Mouse (Mus musculus): ENCODE results near the gene Hagh.

- no peak for TF ChIP-seq POLR2A (IDR thresholded peaks at IDR 0.05; ENCODE audit: control insufficient read depth, extremely low read depth, insufficient read depth, low read length, poor library complexity)
- no peak for TF ChIP-seq CTCF (IDR thresholded peaks at IDR 0.05; ENCODE audit: borderline replicate concordance, control insufficient read depth, extremely low read depth, insufficient read depth, low read length, poor library complexity)
Measured at GRCm38 (mm10) chr17:24818172-24818571, 21.8 kb upstream of the Hagh start.
